Mouse (Mus musculus) megakaryocyte, embryonic 14.5 days (primary cell): ENCODE results near the gene Serping1.

Experiments
- FLI1 ChIP-seq: IDR thresholded peaks from 2 replicates; pipeline ENCODE4 v1.6.1; 2012; ENCODE audit warnings: low read length, inconsistent platforms, mixed read lengths
- GATA1 ChIP-seq: IDR thresholded peaks from 3 replicates; pipeline ENCODE4 v1.6.1; 2012; ENCODE audit warnings: mixed read lengths, low read length, inconsistent platforms, borderline replicate concordance

DNA sequence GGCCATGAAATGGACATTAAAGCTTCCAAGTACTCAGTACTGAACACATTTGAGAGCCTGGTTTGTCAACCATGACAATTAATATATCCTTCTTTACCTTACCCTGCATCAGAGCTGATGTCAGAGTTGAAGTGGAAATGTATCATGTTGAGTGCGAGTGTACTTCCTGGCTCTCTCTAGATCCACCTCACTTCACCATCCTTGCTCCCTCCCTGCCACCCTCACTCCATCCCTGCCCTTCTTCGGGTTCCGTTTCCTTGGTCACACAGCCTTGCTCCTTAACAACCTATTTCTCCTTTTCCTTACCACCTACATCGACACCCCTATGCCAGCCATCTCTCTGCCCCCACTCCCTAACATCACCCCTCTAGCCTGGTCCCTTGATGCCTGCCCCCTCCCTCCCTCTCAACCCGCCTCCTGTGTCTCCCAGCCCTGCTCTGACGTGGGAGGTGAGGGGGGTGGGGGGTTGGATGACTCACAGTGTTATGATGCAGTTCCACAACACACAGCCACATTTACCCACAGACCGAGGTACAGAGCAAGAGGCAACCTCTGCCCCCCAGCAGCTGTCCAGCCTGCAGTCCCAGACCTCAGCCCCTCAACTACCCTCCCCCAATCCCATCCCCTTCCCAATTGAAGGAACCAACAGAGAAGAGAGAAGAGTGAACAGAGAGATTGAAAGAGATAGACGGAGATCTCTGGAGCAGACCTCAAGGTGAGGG lies 41.5 kb downstream of the Serping1 start, which contains the start of gene Ypel4:
- TF ChIP-seq GATA1 (no peak), FLI1 (no peak)
